Mouse (Mus musculus): ENCODE results near the gene Tubb2b. TPM values are rescaled to one million over a fixed set of nuclear protein-coding genes. Genes with fewer than 3 reads are reported as not detected.

Tubb2b gene
- polyA plus RNA-seq (2014; fragmentation: Nextera tagmentation; extraction: Ambion mirVana) = 32.1 and 34.2 TPM in 2 replicates

- peak; percentile 91 for ATAC-seq (ENCODE audit: insufficient number of reproducible peaks, insufficient read depth, low FRiP score, low read depth)
- Histone ChIP-seq H3K27me3 (ENCODE audit: control insufficient read depth, insufficient read depth, low read length) (no peaks in the 10 kb centered on the region), H3K27ac (ENCODE audit: low read length) (peak within 1 kb of the TSS; percentile 77), H3K4me1 (ENCODE audit: control insufficient read depth, insufficient read depth, low read length) (peaks cover 11% of the 10 kb centered on the region), H3K9ac (replicated peaks; ENCODE audit: low read depth, low read length) (peak within 1 kb of the TSS; percentile 49), H3K36me3 (ENCODE audit: control insufficient read depth, insufficient read depth, low read length) (no peaks in the 10 kb centered on the region), H3K9me3 (ENCODE audit: control insufficient read depth, low read depth, low read length) (no peaks in the 10 kb centered on the region), H3K4me3 (ENCODE audit: low read depth, low read length) (peak within 1 kb of the TSS; percentile 70), H3K4me2 (replicated peaks; ENCODE audit: low read depth, low read length) (peak within 1 kb of the TSS; percentile 76)
- WGBS = under 1% methylated on average over 26 of the region's 26 CpGs
Measured at GRCm38 (mm10) chr13:34130226-34130731, at the start of gene Tubb2b. Tubb2b (minus strand) TSS chr13:34130466.

GRCm38 (mm10) chr13:34174025-34174424 is 43.8 kb upstream of the Tubb2b start:
- no peaks in the 10 kb centered on the region for H3K9me3 ChIP-seq (ENCODE audit: control insufficient read depth, low read depth, low read length)
- WGBS = 96% methylated on average over 6 of the region's 6 CpGs
- no peak overlapping the region for H3K9ac ChIP-seq (replicated peaks; ENCODE audit: low read depth, low read length)
- no peak overlapping the region for H3K27ac ChIP-seq (ENCODE audit: low read length)
- no peak for ATAC-seq (ENCODE audit: insufficient number of reproducible peaks, insufficient read depth, low FRiP score, low read depth)
- no peaks in the 10 kb centered on the region for H3K4me1 ChIP-seq (ENCODE audit: control insufficient read depth, insufficient read depth, low read length)
- H3K36me3 ChIP-seq (ENCODE audit: control insufficient read depth, insufficient read depth, low read length) = no peaks in the 10 kb centered on the region
- H3K4me2 ChIP-seq (replicated peaks; ENCODE audit: low read depth, low read length) = no peak overlapping the region
- H3K4me3 ChIP-seq (ENCODE audit: low read depth, low read length) = no peak overlapping the region
- H3K27me3 ChIP-seq (ENCODE audit: control insufficient read depth, insufficient read depth, low read length) = no peaks in the 10 kb centered on the region

GRCm38 (mm10) chr13:34163304-34163975 is 33.2 kb upstream of the Tubb2b start:
- Histone ChIP-seq H3K4me3 (ENCODE audit: low read depth, low read length) (peak overlapping the region; percentile 60), H3K36me3 (ENCODE audit: control insufficient read depth, insufficient read depth, low read length) (peaks cover 3% of the 10 kb centered on the region; the same call in 1 of the 2 replicates), H3K4me1 (ENCODE audit: control insufficient read depth, insufficient read depth, low read length) (peaks cover 10% of the 10 kb centered on the region; the same call in 1 of the 2 replicates), H3K27me3 (ENCODE audit: control insufficient read depth, insufficient read depth, low read length) (no peaks in the 10 kb centered on the region), H3K9ac (replicated peaks; ENCODE audit: low read depth, low read length) (peak overlapping the region; percentile 45; the same call in 1 of the 2 replicates), H3K4me2 (replicated peaks; ENCODE audit: low read depth, low read length) (peak overlapping the region; percentile 70), H3K27ac (ENCODE audit: low read length) (peak overlapping the region; percentile 90), H3K9me3 (ENCODE audit: control insufficient read depth, low read depth, low read length) (no peaks in the 10 kb centered on the region)
- peak; percentile 72 for ATAC-seq (ENCODE audit: insufficient number of reproducible peaks, insufficient read depth, low FRiP score, low read depth)
- 36% methylated on average over 12 of the region's 12 CpGs for WGBS

- ATAC-seq (ENCODE audit: insufficient number of reproducible peaks, insufficient read depth, low FRiP score, low read depth) = peak; percentile 94
- H3K27ac ChIP-seq (ENCODE audit: low read length) = peak within 1 kb of the TSS; percentile 90
- no peaks in the 10 kb centered on the region for H3K9me3 ChIP-seq (ENCODE audit: control insufficient read depth, low read depth, low read length)
- peak within 1 kb of the TSS; percentile 70 for H3K4me2 ChIP-seq (replicated peaks; ENCODE audit: low read depth, low read length)
- peaks cover 3% of the 10 kb centered on the region; the same call in 1 of the 2 replicates for H3K36me3 ChIP-seq (ENCODE audit: control insufficient read depth, insufficient read depth, low read length)
- WGBS = 2% methylated on average over 44 of the region's 44 CpGs
- peak within 1 kb of the TSS; percentile 60 for H3K4me3 ChIP-seq (ENCODE audit: low read depth, low read length)
- no peaks in the 10 kb centered on the region for H3K27me3 ChIP-seq (ENCODE audit: control insufficient read depth, insufficient read depth, low read length)
- peak within 1 kb of the TSS; percentile 45 for H3K9ac ChIP-seq (replicated peaks; ENCODE audit: low read depth, low read length)
- H3K4me1 ChIP-seq (ENCODE audit: control insufficient read depth, insufficient read depth, low read length) = peaks cover 10% of the 10 kb centered on the region; the same call in 1 of the 2 replicates
Measured at GRCm38 (mm10) chr13:34162491-34163303, 32.4 kb upstream of the Tubb2b start, which contains the start of gene Psmg4. Psmg4 (plus strand) TSS chr13:34162964.

GRCm38 (mm10) chr13:34159926-34160325 is 29.7 kb upstream of the Tubb2b start:
- peaks cover 10% of the 10 kb centered on the region; the same call in 1 of the 2 replicates for H3K4me1 ChIP-seq (ENCODE audit: control insufficient read depth, insufficient read depth, low read length)
- no peak overlapping the region for H3K9ac ChIP-seq (replicated peaks; ENCODE audit: low read depth, low read length)
- H3K4me3 ChIP-seq (ENCODE audit: low read depth, low read length) = no peak overlapping the region
- no peaks in the 10 kb centered on the region for H3K36me3 ChIP-seq (ENCODE audit: control insufficient read depth, insufficient read depth, low read length)
- no peak overlapping the region for H3K27ac ChIP-seq (ENCODE audit: low read length)
- H3K4me2 ChIP-seq (replicated peaks; ENCODE audit: low read depth, low read length) = no peak overlapping the region
- no peaks in the 10 kb centered on the region for H3K27me3 ChIP-seq (ENCODE audit: control insufficient read depth, insufficient read depth, low read length)
- no peak for ATAC-seq (ENCODE audit: insufficient number of reproducible peaks, insufficient read depth, low FRiP score, low read depth)
- 75% methylated on average over 1 of the region's 1 CpGs for WGBS
- no peaks in the 10 kb centered on the region for H3K9me3 ChIP-seq (ENCODE audit: control insufficient read depth, low read depth, low read length)

GRCm38 (mm10) chr13:34157596-34158157 is 27.4 kb upstream of the Tubb2b start:
- H3K4me3 ChIP-seq (ENCODE audit: low read depth, low read length) = no peak overlapping the region
- H3K4me2 ChIP-seq (replicated peaks; ENCODE audit: low read depth, low read length) = no peak overlapping the region
- no peaks in the 10 kb centered on the region for H3K27me3 ChIP-seq (ENCODE audit: control insufficient read depth, insufficient read depth, low read length)
- no peak overlapping the region for H3K9ac ChIP-seq (replicated peaks; ENCODE audit: low read depth, low read length)
- no peak for ATAC-seq (ENCODE audit: insufficient number of reproducible peaks, insufficient read depth, low FRiP score, low read depth)
- peaks cover 9% of the 10 kb centered on the region; the same call in 1 of the 2 replicates for H3K4me1 ChIP-seq (ENCODE audit: control insufficient read depth, insufficient read depth, low read length)
- H3K9me3 ChIP-seq (ENCODE audit: control insufficient read depth, low read depth, low read length) = no peaks in the 10 kb centered on the region
- 83% methylated on average over 3 of the region's 3 CpGs for WGBS
- no peak overlapping the region for H3K27ac ChIP-seq (ENCODE audit: low read length)
- no peaks in the 10 kb centered on the region for H3K36me3 ChIP-seq (ENCODE audit: control insufficient read depth, insufficient read depth, low read length)

- Histone ChIP-seq H3K9ac (replicated peaks; ENCODE audit: low read depth, low read length) (no peak overlapping the region), H3K27ac (ENCODE audit: low read length) (no peak overlapping the region), H3K9me3 (ENCODE audit: control insufficient read depth, low read depth, low read length) (no peaks in the 10 kb centered on the region), H3K4me1 (ENCODE audit: control insufficient read depth, insufficient read depth, low read length) (0 out of 2 replicates have a peak, but pooled peaks cover 4% of the 10 kb centered on the region), H3K4me3 (ENCODE audit: low read depth, low read length) (no peak overlapping the region), H3K36me3 (ENCODE audit: control insufficient read depth, insufficient read depth, low read length) (no peaks in the 10 kb centered on the region), H3K4me2 (replicated peaks; ENCODE audit: low read depth, low read length) (no peak overlapping the region), H3K27me3 (ENCODE audit: control insufficient read depth, insufficient read depth, low read length) (no peaks in the 10 kb centered on the region)
- WGBS = 74% methylated on average over 2 of the region's 2 CpGs
- no peak for ATAC-seq (ENCODE audit: insufficient number of reproducible peaks, insufficient read depth, low FRiP score, low read depth)
Measured at GRCm38 (mm10) chr13:34156840-34157185, 26.5 kb upstream of the Tubb2b start.

All from stomach, embryonic 14.5 days (tissue).